ENCODE assay signal across 9 mouse cellular contexts in the genomic region with DNA sequence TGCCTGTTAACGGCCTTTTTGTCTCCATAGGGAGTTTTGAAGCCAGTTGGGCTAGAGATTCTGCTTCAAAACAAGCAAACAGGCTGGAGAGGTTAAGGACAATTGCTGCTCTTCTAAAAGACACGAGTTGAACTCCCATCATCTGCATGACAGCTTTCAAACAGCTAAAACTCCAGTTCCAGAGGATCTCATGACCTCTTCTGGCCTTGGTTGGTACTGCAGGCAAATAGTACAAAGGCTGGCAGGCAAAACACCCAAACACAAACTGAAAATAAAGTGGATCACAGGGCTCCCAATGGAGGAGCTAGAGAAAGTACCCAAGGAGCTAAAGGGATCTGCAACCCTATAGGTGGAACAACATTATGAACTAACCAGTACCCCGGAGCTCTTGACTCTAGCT. TPM values are rescaled to one million over a fixed set of nuclear protein-coding genes. Genes with fewer than 3 reads are reported as not detected.
DNase-seq lines count a peak whose midpoint lies in the region; ATAC-seq and TF ChIP-seq lines count a peak whose summit lies in the region.
"Had no signal": no experiment of that assay in that cellular context is flagged by ENCODE, and none has a peak within 500 bp of the region (broad histone marks: within the 10 kb centered on the region; RNA-seq: fewer than 3 reads in every experiment).

No protein-coding gene starts in this region.

- peak; percentile 5 to 80 for DNase-seq in frontal cortex, adult 2 months (ENCODE audit: extremely low spot score in 1 of 2, low spot score in 1 of 2)
- peak; percentile 48 for DNase-seq in A20 (ENCODE audit: low read depth, low spot score)
- DNase-seq in adrenal gland, postnatal 36 days: peak; percentile 46 to 48
- DNase-seq in kidney, postnatal 4 days: peak; percentile 70 to 73
- peak; percentile 78 for DNase-seq in lung, embryonic 14.5 days
- DNase-seq in spleen, adult 12 weeks (ENCODE audit: low spot score): peak; percentile 16

- H3K9ac ChIP-seq in forebrain, embryonic 13.5 days: no peak overlapping the region
- no peak overlapping the region for H3K9ac ChIP-seq in lung, embryonic 14.5 days
- H3K9ac ChIP-seq: limb, embryonic 15.5 days had no signal

- H3K9me3 ChIP-seq in forebrain, embryonic 13.5 days (replicated peaks): no peaks in the 10 kb centered on the region
- no peaks in the 10 kb centered on the region for H3K9me3 ChIP-seq in lung, embryonic 14.5 days (ENCODE audit: low read depth, low read length)
- H3K9me3 ChIP-seq: limb, embryonic 15.5 days had no signal

- H3K27me3 ChIP-seq in forebrain, embryonic 13.5 days: no peaks in the 10 kb centered on the region
- no peaks in the 10 kb centered on the region for H3K27me3 ChIP-seq in lung, embryonic 14.5 days (ENCODE audit: insufficient read depth, low read length)
- H3K27me3 ChIP-seq: limb, embryonic 15.5 days had no signal

- no peak for ATAC-seq in frontal cortex, adult (ENCODE audit: low TSS enrichment)
- peak; percentile 36; the same call in 1 of the 2 replicates for ATAC-seq in forebrain, embryonic 13.5 days
- ATAC-seq in lung, embryonic 14.5 days (ENCODE audit: insufficient read depth): no peak

- no peak overlapping the region for H3K27ac ChIP-seq in forebrain, embryonic 13.5 days
- no peak overlapping the region for H3K27ac ChIP-seq in lung, embryonic 14.5 days (ENCODE audit: low read depth)
- H3K27ac ChIP-seq: limb, embryonic 15.5 days had no signal

- H3K4me2 ChIP-seq in forebrain, embryonic 13.5 days: no peak overlapping the region
- no peak overlapping the region for H3K4me2 ChIP-seq in lung, embryonic 14.5 days
- H3K4me2 ChIP-seq: limb, embryonic 15.5 days had no signal

- no peaks in the 10 kb centered on the region for H3K36me3 ChIP-seq in forebrain, embryonic 13.5 days (ENCODE audit: poor library complexity, severe bottlenecking)
- H3K36me3 ChIP-seq in lung, embryonic 14.5 days (ENCODE audit: insufficient read depth): no peaks in the 10 kb centered on the region
- H3K36me3 ChIP-seq: limb, embryonic 15.5 days had no signal

- H3K4me1 ChIP-seq in forebrain, embryonic 13.5 days: 0 out of 2 replicates have a peak, but pooled peaks cover 6% of the 10 kb centered on the region
- H3K4me1 ChIP-seq in lung, embryonic 14.5 days (ENCODE audit: insufficient read depth): no peaks in the 10 kb centered on the region
- H3K4me1 ChIP-seq: limb, embryonic 15.5 days had no signal

- H3K4me3 ChIP-seq in forebrain, embryonic 13.5 days: no peak overlapping the region
- no peak overlapping the region for H3K4me3 ChIP-seq in lung, embryonic 14.5 days (ENCODE audit: low read depth, low read length)
- H3K4me3 ChIP-seq: limb, embryonic 15.5 days had no signal

- TF ChIP-seq CTCF in lung, embryonic 14.5 days (IDR thresholded peaks at IDR 0.05; ENCODE audit: low read depth): peak; percentile 71

- 13% methylated on average over 2 of the region's 3 CpGs for WGBS in forebrain, embryonic 13.5 days
- 9% methylated on average over 2 of the region's 3 CpGs for WGBS in lung, embryonic 14.5 days

RNA-seq across cellular contexts. Expression of gene Pdha1, which starts 31.9 kb away (rescaled TPM):
- polyA plus RNA-seq in frontal cortex, adult 2 months (2012; rRNA removed): 156 and 179 TPM in 2 replicates
- total RNA-seq in adrenal gland, postnatal 36 days (2021): 100 to 1,000 TPM; 412 to 426 TPM
- 87.4 and 96.7 TPM in 2 replicates for polyA plus RNA-seq in forebrain, embryonic 13.5 days (2015; fragmentation: Nextera tagmentation; extraction: Ambion mirVana)
- 121 and 123 TPM in 2 replicates for polyA plus RNA-seq in lung, embryonic 14.5 days (2014; fragmentation: Nextera tagmentation; extraction: Ambion mirVana)

Comparison
In these comparisons a context has a peak if more than half of its experiments do, and no peak if none do; other contexts are left out.
1. DNase-seq: peak in every context shown above with its lines; median percentile 78 in lung, embryonic 14.5 days; 72 in kidney, postnatal 4 days; 48 in A20; 47 in adrenal gland, postnatal 36 days; 42 in frontal cortex, adult 2 months; 16 in spleen, adult 12 weeks.